Mouse (Mus musculus) neural tube, embryonic 11.5 days (tissue): ENCODE measurements around the gene Olfr644. TPM values are rescaled to one million over a fixed set of nuclear protein-coding genes. Genes with fewer than 3 reads are reported as not detected.

Experiments used
- ATAC-seq: fragments of 200-750 bp; cut with Nextera tagmentation; 2 replicates; pipeline ENCODE4 v1.8.0; 2017; ENCODE audit warnings: moderate number of reproducible peaks, mild to moderate bottlenecking, moderate TSS enrichment, moderate library complexity; ENCODE audit not compliant: insufficient read depth, low FRiP score, low TSS enrichment
- DNase-seq: peaks from one replicate; pipeline ENCODE4 v3.0.0-alpha.2; 2015; ENCODE audit warnings: low spot score
- H3K27ac ChIP-seq: fragments of 300-500 bp; sonication (generic); 2 replicates; pipeline ENCODE4 v1.5.1; 2014; ENCODE audit warnings: low read depth, mild to moderate bottlenecking, low read length
- H3K27me3 ChIP-seq: fragments of 300-500 bp; sonication (generic); 2 replicates; pipeline ENCODE4 v1.6.1; 2014; ENCODE audit warnings: mild to moderate bottlenecking, low read length, mixed read lengths; ENCODE audit not compliant: control insufficient read depth, insufficient read depth
- H3K36me3 ChIP-seq: fragments of 300-500 bp; sonication (generic); 2 replicates; pipeline ENCODE4 v1.6.1; 2014; ENCODE audit warnings: mild to moderate bottlenecking, low read length, moderate library complexity, mixed read lengths; ENCODE audit not compliant: control insufficient read depth, insufficient read depth
- H3K4me1 ChIP-seq: fragments of 300-500 bp; sonication (generic); 2 replicates; pipeline ENCODE4 v1.6.1; 2014; ENCODE audit warnings: low read length, mixed read lengths; ENCODE audit not compliant: control insufficient read depth, insufficient read depth
- H3K4me2 ChIP-seq: fragments of 300-500 bp; sonication (generic); 2 replicates; pipeline ENCODE4 v1.6.1; 2014; ENCODE audit warnings: low read depth, mild to moderate bottlenecking, moderate library complexity
- H3K4me3 ChIP-seq: fragments of 300-500 bp; sonication (generic); 2 replicates; pipeline ENCODE4 v1.5.1; 2014; ENCODE audit warnings: low read depth, low read length
- H3K9ac ChIP-seq: fragments of 300-500 bp; sonication (generic); 2 replicates; pipeline ENCODE4 v1.6.1; 2014; ENCODE audit warnings: mild to moderate bottlenecking, low read length
- H3K9me3 ChIP-seq: fragments of 300-500 bp; sonication (generic); 2 replicates; pipeline ENCODE4 v1.6.1; 2016; ENCODE audit warnings: low read length; ENCODE audit not compliant: control insufficient read depth
- WGBS: fragments of 180-500 bp; shearing (Covaris S2); extraction: QIAGEN DNeasy Blood & Tissue Kit; methylation state at CpG from one replicate; pipeline ENCODE4 v1.1.7; 2014; 5-methylcytosine and 5-hydroxymethylcytosine counted together
- polyA plus RNA-seq: library from polyadenylated mRNA; unstranded; fragments of >200 nt; fragmentation: Nextera tagmentation; extraction: Ambion mirVana; gene quantifications from 2 replicates; pipeline ENCODE4 v1.2.1, GENCODE M21; 2014

Gene Olfr644
- not detected in 2 replicates for polyA plus RNA-seq

- H3K4me3 ChIP-seq = no peak within 1 kb of the TSS
- no peaks in the 10 kb centered on the region for H3K27me3 ChIP-seq
- H3K9me3 ChIP-seq = no peaks in the 10 kb centered on the region
- H3K27ac ChIP-seq = no peak within 1 kb of the TSS
- DNase-seq (no peak), ATAC-seq (no peak)
- H3K4me2 ChIP-seq = no peak within 1 kb of the TSS
- H3K4me1 ChIP-seq = no peaks in the 10 kb centered on the region
- H3K9ac ChIP-seq = no peak within 1 kb of the TSS
- no peaks in the 10 kb centered on the region for H3K36me3 ChIP-seq
- WGBS = 71% methylated on average over 2 of the region's 2 CpGs
Observed at GRCm38 (mm10) chr7:104071769-104072168, at the start of gene Olfr644. Olfr644 (minus strand) TSS chr7:104071869.

GRCm38 (mm10) chr7:104104757-104104972 is 33.0 kb upstream of the Olfr644 start, which contains the start of gene Olfr646:
Olfr646 (plus strand) TSS chr7:104104873.
- no peak for DNase-seq
- H3K4me1 ChIP-seq = no peaks in the 10 kb centered on the region
- no peak for ATAC-seq
- no peaks in the 10 kb centered on the region for H3K27me3 ChIP-seq
- H3K36me3 ChIP-seq = no peaks in the 10 kb centered on the region
- no peak within 1 kb of the TSS for H3K4me2 ChIP-seq
- no peak within 1 kb of the TSS for H3K27ac ChIP-seq
- no peak within 1 kb of the TSS for H3K4me3 ChIP-seq
- no peak within 1 kb of the TSS for H3K9ac ChIP-seq
- H3K9me3 ChIP-seq = no peaks in the 10 kb centered on the region

DNA sequence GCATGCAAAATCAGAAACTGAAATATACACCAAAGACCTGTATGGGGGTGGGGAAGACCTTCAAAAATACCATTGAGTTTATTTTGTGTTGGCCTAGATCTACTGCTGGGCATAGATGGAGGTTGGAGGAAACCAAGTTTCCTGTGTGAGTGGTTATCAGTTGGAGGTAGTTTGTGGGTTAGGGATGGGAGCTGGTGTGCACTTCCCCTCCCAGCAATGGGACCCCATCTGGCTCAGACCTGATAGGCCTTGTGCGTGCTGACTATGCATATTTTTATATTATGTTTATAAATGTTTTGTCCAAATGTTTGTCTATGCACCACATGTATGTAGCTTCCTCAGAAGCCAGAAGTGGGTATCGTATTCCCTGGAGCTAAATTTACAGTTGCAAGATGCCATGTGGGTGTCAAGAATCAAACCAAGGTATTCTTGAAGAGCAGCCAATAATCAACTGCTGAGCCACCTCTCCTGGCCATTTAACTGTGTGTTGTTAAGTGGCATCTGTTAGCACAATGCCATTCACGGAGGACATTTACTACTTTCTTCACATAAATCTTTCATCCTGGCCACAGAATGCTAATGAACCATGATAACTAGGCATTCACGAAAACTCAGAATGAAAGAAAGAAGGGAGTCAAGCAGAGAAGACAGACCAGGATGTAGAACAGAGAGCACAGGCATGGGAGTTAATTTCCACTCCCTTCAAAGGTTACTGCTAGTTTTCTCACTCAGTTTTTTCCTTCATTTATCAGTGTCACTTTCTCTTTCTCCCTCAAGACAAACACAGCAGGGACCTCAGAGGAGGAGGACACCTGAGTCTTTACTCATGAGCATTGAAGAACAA is 32.5 kb upstream of the Olfr644 start:
- DNase-seq = peak; percentile 11
- H3K9me3 ChIP-seq = no peaks in the 10 kb centered on the region

DNA sequence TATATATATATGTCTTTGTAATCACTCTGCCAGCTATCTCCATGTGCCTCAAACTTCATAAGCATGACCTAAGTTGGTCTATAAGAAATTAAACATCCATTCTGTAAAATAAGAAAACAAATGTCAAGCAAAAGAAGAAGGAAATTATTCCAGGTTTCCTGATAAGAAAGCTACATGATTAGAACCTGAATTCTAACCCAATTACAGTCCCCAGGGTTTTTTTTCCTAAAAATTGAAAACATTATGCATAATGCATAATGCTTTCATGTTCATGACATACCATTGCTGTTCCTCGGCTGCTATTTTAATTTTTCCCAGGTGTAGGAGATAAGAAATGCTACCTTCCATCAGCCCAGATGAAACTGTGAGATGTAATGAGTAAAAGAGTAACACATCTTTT is 13.7 kb upstream of the Olfr644 start, which contains the start of gene Olfr645:
Olfr645 (minus strand) TSS at position 101 of the 400 bp plus-strand sequence.
- ATAC-seq = no peak
- no peak within 1 kb of the TSS for H3K4me2 ChIP-seq
- no peaks in the 10 kb centered on the region for H3K4me1 ChIP-seq
- H3K4me3 ChIP-seq = no peak within 1 kb of the TSS
- H3K36me3 ChIP-seq = no peaks in the 10 kb centered on the region
- no peaks in the 10 kb centered on the region for H3K9me3 ChIP-seq
- no peak within 1 kb of the TSS for H3K27ac ChIP-seq
- H3K27me3 ChIP-seq = no peaks in the 10 kb centered on the region
- DNase-seq = no peak
- WGBS = 83% methylated on average over 1 of the region's 1 CpGs
- no peak within 1 kb of the TSS for H3K9ac ChIP-seq

More for the DNA sequence above, 32.5 kb upstream of the Olfr644 start:
- Histone ChIP-seq H3K4me3 (no peak overlapping the region), H3K4me1 (no peaks in the 10 kb centered on the region), H3K9ac (no peak overlapping the region), H3K36me3 (no peaks in the 10 kb centered on the region), H3K4me2 (no peak overlapping the region), H3K27ac (no peak overlapping the region), H3K27me3 (no peaks in the 10 kb centered on the region)
- 23% methylated on average over 4 of the region's 4 CpGs for WGBS
- ATAC-seq = peak; percentile 83

GRCm38 (mm10) chr7:104061345-104061744 is 10.3 kb downstream of the Olfr644 start, which contains the start of gene 4930516K23Rik:
4930516K23Rik (minus strand) TSS chr7:104061445.
- ATAC-seq = no peak
- H3K9ac ChIP-seq = no peak within 1 kb of the TSS

DNA sequence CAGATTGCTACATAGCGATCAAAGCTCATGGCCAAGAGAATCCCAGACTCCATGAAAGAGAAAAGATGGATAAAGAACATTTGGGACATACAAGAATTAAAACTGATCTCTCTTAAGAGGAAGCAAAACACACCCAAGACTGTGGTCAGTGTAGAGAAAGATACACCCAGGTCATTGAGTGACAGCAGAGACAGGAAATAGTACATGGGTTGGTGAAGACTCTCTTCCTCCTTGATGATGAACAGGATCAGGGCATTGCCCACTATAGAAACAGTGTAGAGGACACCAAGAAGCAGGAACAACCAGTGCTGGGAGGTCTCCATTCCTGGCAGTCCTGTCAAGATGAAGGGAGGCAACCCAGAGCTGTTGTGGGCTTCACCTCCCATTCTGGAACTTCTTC is 12.5 kb downstream of the Olfr644 start:
- H3K27ac ChIP-seq = no peak overlapping the region
- H3K4me2 ChIP-seq = no peak overlapping the region
- DNase-seq (no peak), ATAC-seq (no peak)
- H3K9ac ChIP-seq = no peak overlapping the region
- H3K36me3 ChIP-seq = no peaks in the 10 kb centered on the region
- no peaks in the 10 kb centered on the region for H3K27me3 ChIP-seq
- 90% methylated on average over 1 of the region's 1 CpGs for WGBS
- no peaks in the 10 kb centered on the region for H3K9me3 ChIP-seq
- H3K4me1 ChIP-seq = no peaks in the 10 kb centered on the region
- H3K4me3 ChIP-seq = no peak overlapping the region

More at GRCm38 (mm10) chr7:104061345-104061744, 10.3 kb downstream of the Olfr644 start, which contains the start of gene 4930516K23Rik:
- H3K4me2 ChIP-seq = no peak within 1 kb of the TSS
- no peaks in the 10 kb centered on the region for H3K36me3 ChIP-seq
- no peak within 1 kb of the TSS for H3K4me3 ChIP-seq
- WGBS = 66% methylated on average over 2 of the region's 2 CpGs
- H3K9me3 ChIP-seq = no peaks in the 10 kb centered on the region
- no peaks in the 10 kb centered on the region for H3K4me1 ChIP-seq
- no peak for DNase-seq
- H3K27me3 ChIP-seq = no peaks in the 10 kb centered on the region
- no peak within 1 kb of the TSS for H3K27ac ChIP-seq

GRCm38 (mm10) chr7:104052566-104052965 is 19.1 kb downstream of the Olfr644 start, which contains the start of gene Olfr642:
Olfr642 (minus strand) TSS chr7:104052666.
- Histone ChIP-seq H3K4me2 (no peak within 1 kb of the TSS), H3K36me3 (no peaks in the 10 kb centered on the region), H3K27me3 (no peaks in the 10 kb centered on the region), H3K9me3 (no peaks in the 10 kb centered on the region), H3K9ac (no peak within 1 kb of the TSS), H3K4me3 (no peak within 1 kb of the TSS), H3K27ac (no peak within 1 kb of the TSS), H3K4me1 (no peaks in the 10 kb centered on the region)
- DNase-seq (no peak), ATAC-seq (no peak)
- WGBS = 81% methylated on average over 1 of the region's 1 CpGs

GRCm38 (mm10) chr7:104050745-104051144 is 20.9 kb downstream of the Olfr644 start:
- no peaks in the 10 kb centered on the region for H3K4me1 ChIP-seq
- H3K27ac ChIP-seq = no peak overlapping the region
- WGBS = 94% methylated on average over 4 of the region's 4 CpGs
- H3K4me2 ChIP-seq = no peak overlapping the region
- H3K9ac ChIP-seq = no peak overlapping the region
- no peaks in the 10 kb centered on the region for H3K27me3 ChIP-seq
- no peak for ATAC-seq
- DNase-seq = no peak
- no peaks in the 10 kb centered on the region for H3K36me3 ChIP-seq
- H3K4me3 ChIP-seq = no peak overlapping the region
- no peaks in the 10 kb centered on the region for H3K9me3 ChIP-seq

GRCm38 (mm10) chr7:104035145-104035544 is 36.5 kb downstream of the Olfr644 start, which contains the start of gene Olfr641:
Olfr641 (plus strand) TSS chr7:104035445.
- Histone ChIP-seq H3K27me3 (no peaks in the 10 kb centered on the region), H3K4me1 (no peaks in the 10 kb centered on the region), H3K9ac (no peak within 1 kb of the TSS), H3K36me3 (no peaks in the 10 kb centered on the region), H3K4me3 (no peak within 1 kb of the TSS), H3K4me2 (no peak within 1 kb of the TSS), H3K9me3 (no peaks in the 10 kb centered on the region), H3K27ac (no peak within 1 kb of the TSS)
- 80% methylated on average over 1 of the region's 1 CpGs for WGBS
- DNase-seq (no peak), ATAC-seq (no peak)
